Mouse (Mus musculus): ENCODE measurements at regions not wholly inside any gene's neighbourhood (a gene's known extent, or its start where the extent isn't known, plus 50 kb on each side); places are given as distances from the start of the nearest gene placed in this dataset.

GRCm38 (mm10) chr10:87803936-87804791 lies 53.9 kb upstream of the Igf1 start:
- Histone ChIP-seq H3K4me2 (replicated peaks) (no peak overlapping the region), H3K9ac (no peak overlapping the region), H3K9me3 (no peaks in the 10 kb centered on the region), H3K36me3 (no peaks in the 10 kb centered on the region), H3K27me3 (no peaks in the 10 kb centered on the region), H3K4me3 (no peak overlapping the region), H3K4me1 (peaks cover 7% of the 10 kb centered on the region; the same call in 1 of the 2 replicates), H3K27ac (no peak overlapping the region)
- no peak for ATAC-seq (ENCODE audit: insufficient number of reproducible peaks, insufficient read depth, low FRiP score, low TSS enrichment)
- 71% methylated on average over 5 of the region's 5 CpGs for WGBS

DNA sequence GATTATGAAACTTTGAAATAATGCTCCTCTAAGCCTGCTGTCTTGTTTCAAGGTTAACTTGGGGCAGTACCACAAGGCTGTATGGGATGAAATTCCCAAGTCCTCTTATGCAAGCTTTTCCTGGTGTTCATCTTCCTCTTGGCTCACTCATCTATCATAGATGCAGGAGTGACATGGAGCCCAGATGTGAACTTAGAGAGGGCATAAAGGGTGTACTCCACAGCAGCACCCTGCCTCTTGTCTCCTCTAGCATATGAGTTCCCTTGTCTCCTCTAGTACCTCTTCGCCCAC lies 53.3 kb upstream of the Igf1 start:
- no peaks in the 10 kb centered on the region for H3K36me3 ChIP-seq
- ATAC-seq (ENCODE audit: insufficient number of reproducible peaks, insufficient read depth, low FRiP score, low TSS enrichment) = no peak
- no peak overlapping the region for H3K4me2 ChIP-seq (replicated peaks)
- no peaks in the 10 kb centered on the region for H3K9me3 ChIP-seq
- no peak overlapping the region for H3K27ac ChIP-seq
- H3K4me3 ChIP-seq = no peak overlapping the region
- no peaks in the 10 kb centered on the region for H3K27me3 ChIP-seq
- H3K4me1 ChIP-seq = peaks cover 10% of the 10 kb centered on the region; the same call in 1 of the 2 replicates
- 93% methylated on average over 1 of the region's 1 CpGs for WGBS
- H3K9ac ChIP-seq = no peak overlapping the region
